Mouse (Mus musculus) large intestine, adult 2 months (tissue): Measurements from ENCODE around the gene Olfr281. TPM values are rescaled to one million over a fixed set of nuclear protein-coding genes. Genes with fewer than 3 reads are reported as not detected.
"Not testable (repeated sequence)": the region's sequence is repeated elsewhere in the genome, so short reads cannot be mapped to it uniquely, and the experiment has no call there.

Source experiments
- DNase-seq: peaks from one replicate; pipeline ENCODE4 v3.0.0-alpha.2; 2012; ENCODE audit warnings: low read depth, low spot score
- WGBS: fragments of 180-500 bp; shearing (Covaris S2); methylation state at CpG from one replicate; pipeline ENCODE4 v1.1.7; 2018; 5-methylcytosine and 5-hydroxymethylcytosine counted together
- polyA plus RNA-seq: library from polyadenylated mRNA; depleted of rRNA; stranded (reverse); fragments of >200 nt; gene quantifications from 2 replicates; pipeline ENCODE4 v1.2.3, GENCODE M21; 2012; rRNA removed

Gene Olfr281
- polyA plus RNA-seq: not detected in 2 replicates

DNA sequence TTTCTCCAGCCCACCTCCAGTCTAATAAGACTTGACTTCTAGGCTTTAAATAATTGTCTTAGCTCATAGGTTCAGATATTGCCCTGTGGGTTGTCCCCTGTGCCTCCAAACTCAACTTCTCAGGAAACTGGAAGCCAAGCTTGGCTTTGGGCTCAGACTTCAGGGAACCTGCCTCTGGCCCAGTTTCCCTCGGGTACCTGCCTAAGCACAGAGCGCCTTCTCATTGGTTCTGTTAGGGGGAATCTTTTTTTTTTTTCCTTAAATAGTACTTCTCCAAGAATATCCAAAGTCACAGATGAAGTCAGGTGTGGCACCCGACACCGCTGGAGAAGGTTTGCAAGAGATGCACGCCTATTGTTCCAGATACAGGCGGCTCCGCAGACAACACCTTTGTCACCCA is at the start of gene Olfr281:
Gene Olfr281, plus strand, starts transcription at position 301 of the 400 bp plus-strand sequence.
- WGBS: 93% methylated on average over 7 of the region's 7 CpGs
- no peak for DNase-seq

DNA sequence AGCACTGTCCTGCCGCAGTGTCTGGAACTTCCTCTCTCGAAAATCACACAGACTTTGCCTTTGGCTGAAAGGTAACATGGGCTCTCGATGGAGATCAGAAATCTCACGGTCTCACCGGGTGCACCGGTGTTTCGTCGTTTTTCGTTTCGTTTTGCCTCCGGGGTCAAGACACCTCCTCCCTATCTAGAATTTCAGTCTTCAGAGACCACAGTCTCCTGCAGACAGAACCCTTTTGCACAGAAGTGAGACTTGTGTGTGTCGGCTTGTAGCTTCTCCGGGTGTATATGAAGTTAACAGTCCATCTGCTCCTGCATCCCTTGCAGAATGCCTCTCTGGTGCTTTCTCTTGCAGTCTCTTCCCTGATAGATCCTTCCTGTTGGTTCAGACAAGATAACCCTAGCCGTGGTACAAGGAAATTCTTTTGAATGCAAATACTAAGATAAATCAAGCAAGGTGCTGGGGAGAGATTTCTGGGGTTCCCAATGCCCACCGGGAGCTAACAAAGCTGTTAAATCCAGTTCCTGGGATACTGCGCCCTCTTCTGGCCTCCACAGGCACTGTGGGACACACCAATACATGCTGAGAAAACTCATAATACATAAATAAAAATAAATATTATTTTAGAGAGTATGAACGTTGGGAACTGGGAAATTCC is 43.9 kb upstream of the Olfr281 start:
- no peak for DNase-seq
- WGBS: 70% methylated on average over 17 of the region's 17 CpGs

DNA sequence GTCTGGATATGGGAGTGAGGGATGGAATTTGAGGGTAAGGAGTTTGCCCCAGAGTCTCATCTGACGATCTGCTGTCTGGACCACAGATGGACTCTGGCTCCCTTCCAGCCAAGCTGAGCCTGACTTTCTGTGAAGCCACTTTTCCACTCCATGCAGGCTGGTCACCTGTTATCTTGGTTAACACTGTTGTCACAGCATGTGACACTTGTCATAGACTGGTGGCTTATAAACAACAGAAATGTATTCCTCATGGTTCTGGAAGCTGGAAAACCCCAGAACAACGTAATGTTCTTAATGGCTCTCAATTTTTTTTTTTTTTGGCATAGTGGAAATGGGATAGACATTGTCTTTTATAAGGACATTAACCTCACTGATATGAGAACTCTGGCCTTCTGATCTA is 42.8 kb upstream of the Olfr281 start:
- 77% methylated on average over 2 of the region's 2 CpGs for WGBS

DNA sequence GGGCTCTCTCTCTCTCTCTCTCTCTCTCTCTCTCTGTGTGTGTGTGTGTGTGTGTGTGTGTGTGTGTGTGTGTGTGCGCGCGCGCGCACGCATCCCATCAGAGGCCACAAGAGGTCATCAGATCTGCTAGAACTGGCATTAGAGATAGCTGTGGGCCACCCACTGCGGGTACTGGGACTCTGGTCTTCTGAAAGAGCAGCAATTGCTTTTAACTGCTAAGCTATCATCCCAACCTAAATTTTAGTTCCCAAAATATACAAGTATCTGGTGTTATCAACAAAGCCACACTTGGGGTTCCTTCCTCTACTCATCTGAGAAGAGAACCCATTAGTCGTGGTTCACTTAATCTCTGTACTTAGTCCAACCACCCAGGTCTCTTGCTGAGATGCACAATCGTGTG is 42.1 kb upstream of the Olfr281 start:
- no peak for DNase-seq
- WGBS: 95% methylated on average over 9 of the region's 9 CpGs

More for the DNA sequence above, 42.8 kb upstream of the Olfr281 start:
- no peak for DNase-seq

DNA sequence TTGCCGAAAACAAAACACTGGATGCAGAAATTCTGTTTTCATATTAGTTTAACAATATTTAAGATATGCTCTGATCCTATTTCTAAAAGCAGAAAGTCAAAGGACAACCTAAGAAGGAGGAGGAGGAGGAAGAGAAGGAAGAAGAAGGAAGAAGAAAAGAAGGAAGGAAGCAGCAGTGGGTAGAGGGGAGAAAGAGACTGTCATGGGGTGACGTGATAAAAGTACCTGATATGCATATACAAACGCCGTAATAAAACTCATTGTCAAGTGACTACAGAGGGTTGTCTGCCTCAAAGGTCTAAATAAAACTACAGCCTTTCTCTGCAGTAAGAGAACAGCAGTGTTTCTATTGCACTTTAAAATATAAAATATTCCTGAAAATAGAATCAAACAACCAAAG is 36.4 kb upstream of the Olfr281 start:
- no peak for DNase-seq
- 54% methylated on average over 4 of the region's 4 CpGs for WGBS

DNA sequence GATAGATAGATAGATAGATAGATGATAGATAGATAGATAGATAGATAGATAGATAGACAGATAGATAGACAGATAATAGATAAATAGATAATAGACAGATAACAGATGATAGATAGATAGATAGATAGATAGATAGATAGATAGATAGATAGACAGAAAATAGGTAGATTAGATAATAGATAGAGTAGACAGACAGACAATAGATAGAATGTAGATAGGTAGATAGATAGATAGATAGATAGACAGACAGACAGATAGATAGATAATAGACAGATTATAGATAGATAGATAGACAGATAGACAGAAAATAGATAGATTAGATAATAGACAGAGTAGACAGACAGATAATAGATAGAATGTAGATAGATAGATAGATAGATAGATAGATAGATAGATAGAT is 35.6 kb upstream of the Olfr281 start:
- DNase-seq: not testable (repeated sequence)

DNA sequence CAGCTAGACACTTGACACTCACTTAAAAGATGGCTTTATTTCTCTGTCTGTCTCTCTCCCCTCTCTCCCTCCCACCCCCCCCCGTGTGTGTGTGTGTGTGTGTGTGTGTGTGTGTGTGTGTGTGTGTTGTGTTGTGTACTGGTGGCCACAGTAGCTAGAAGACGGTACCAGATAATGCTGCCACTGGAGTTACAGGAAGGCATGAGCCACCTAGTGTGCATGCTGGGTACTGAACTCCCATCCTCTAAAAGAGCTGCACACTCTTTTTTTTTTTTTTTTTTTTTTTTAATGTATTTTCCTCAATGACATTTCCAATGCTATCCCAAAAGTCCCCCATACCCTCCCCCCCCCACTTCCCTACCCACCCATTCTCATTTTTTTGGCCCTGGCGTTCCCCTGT is 35.1 kb upstream of the Olfr281 start:
- 31% methylated on average over 3 of the region's 3 CpGs for WGBS
- not testable (repeated sequence) for DNase-seq

DNA sequence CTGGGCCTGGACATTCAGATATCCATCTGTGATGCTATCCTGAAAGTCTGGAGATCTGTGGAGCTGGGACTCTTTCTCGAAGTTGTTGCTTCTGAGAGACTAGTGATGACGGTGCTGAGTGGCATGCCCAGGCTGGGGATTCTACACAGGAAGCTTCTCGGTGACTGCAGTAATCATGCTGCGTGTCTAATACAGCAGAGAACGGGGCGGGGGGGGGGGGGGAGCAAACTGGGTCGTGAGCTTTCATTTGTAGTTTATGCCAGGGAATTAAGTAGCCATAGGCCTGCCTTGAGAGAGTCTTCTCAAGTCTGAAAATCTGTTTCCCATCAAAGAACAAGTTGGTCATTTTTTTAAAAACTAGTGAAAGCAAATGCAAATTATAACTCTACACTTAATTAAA is 34.3 kb upstream of the Olfr281 start:
- WGBS: 66% methylated on average over 7 of the region's 7 CpGs
- DNase-seq: no peak

DNA sequence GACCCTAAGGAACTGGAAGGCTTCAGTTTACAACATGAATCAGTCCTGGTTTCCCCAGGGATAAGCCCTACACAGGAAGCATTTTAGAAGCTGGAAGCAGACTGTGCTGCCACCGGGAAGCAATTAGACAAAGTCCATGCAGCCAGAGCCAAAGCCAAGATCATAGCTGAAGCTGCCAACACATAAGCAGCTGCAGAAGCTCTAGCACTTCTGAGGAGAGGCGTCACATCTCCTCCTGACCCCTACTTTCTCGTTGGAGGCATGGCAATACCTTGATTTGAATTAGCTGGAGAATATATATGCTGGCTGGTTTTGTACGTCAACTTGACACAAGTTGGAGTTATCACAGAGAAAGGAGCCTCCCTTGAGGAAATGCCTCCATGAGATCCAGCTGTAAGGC is 31.5 kb upstream of the Olfr281 start:
- WGBS: 35% methylated on average over 4 of the region's 4 CpGs
- no peak for DNase-seq

DNA sequence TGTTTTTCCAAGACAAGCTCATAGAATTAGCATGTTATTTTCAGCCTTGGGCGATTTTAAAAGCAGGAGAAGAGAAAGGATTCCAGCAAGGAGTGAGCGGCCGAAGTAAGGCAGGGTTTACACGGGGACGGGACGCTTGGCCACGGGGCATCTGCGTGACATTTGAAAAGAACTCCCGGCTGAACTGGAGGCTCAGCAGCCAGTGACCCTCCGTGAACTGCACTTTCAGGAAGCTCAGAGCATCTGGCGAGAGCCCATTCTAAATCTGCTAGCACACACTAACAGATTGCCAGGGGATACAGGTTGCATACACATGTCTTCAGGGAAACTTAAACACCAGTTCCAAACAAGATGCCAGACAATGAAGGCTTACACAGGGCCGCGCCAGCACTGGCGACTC is 28.1 kb upstream of the Olfr281 start:
- WGBS: 61% methylated on average over 14 of the region's 14 CpGs
- DNase-seq: no peak

DNA sequence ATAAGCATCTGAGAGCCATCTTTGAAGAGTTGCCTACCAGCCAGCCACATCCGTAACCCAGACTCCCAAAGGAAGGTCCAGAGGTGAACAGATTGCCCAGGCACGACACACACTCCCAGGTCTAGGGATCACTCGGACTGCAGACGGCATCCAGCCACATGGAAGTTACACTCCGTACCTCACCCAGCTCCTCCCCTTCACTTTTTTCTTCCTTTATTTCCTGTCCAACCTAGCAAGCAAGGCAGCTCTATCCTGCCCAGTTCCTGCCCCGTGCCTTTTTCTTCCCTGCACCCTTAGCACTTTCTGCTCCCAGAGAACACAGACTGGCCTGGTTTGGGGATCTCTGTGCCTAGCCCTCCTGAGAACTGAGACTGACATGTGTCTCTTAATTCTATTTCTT is 27.6 kb upstream of the Olfr281 start:
- peak; percentile 28 for DNase-seq
- 12% methylated on average over 6 of the region's 6 CpGs for WGBS

DNA sequence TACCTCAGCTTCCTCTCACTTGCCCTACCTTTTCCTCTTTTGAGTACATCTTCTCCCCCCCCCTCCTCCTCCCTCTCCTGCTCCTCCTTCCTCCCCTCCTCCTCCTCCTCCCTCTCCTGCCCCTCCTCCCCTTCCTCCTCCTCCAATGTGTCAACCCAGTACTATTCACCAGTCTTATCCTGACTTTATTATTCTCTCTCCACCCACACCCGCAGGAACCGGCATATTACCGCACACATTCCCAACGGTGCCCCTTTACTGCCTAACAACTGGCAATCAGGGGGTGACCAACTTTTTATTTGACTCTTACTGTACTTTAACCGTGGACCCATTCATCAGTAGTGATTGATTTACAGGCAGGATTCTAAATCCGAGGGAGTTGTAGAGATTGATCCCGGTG is 27.2 kb upstream of the Olfr281 start:
- 26% methylated on average over 7 of the region's 7 CpGs for whole genome bisulfite sequencing
- peak; percentile 16 for DNase-seq

DNA sequence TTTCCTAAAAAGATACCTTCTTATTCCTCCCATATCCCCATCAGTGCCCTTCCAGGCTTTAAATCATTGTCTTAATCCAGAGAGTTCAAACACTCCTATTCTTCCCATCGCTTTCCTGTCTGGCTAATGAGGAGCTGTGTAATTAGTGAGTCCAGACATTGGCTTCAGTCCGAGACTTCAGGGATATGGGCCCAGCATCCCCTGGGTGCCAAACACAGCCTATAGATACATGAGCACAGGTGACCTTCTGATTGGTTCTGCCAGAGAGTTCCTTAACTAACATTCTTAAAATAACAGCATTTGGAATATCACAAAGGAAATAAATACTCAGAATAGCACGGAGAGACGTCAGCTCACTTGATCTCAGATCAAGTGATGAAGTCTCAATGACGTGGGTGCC is 21.5 kb upstream of the Olfr281 start, which contains the start of gene Olfr282:
Gene Olfr282, plus strand, starts transcription at position 301 of the 400 bp plus-strand sequence.
- 80% methylated on average over 5 of the region's 5 CpGs for WGBS
- DNase-seq: not testable (repeated sequence)

DNA sequence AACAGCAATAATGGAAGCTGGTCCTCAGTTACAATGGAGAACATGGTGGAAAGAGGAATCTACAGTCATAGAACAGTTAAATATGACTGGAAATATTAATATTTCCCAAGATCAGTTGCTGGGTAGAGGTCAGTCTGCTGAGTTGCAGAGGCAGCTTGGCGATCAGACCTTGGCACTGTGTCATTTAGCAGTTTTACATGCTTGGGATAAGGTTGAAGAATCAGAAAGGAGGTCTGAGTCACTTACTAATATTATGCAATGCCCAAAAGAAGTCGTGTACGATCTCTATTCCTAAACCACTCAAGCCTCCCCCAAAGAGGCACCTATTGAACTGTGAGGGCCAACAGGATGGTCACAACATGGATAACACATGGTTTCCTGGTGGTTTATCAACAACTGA is 7.8 kb upstream of the Olfr281 start:
- WGBS: 77% methylated on average over 3 of the region's 3 CpGs
- DNase-seq: no peak

DNA sequence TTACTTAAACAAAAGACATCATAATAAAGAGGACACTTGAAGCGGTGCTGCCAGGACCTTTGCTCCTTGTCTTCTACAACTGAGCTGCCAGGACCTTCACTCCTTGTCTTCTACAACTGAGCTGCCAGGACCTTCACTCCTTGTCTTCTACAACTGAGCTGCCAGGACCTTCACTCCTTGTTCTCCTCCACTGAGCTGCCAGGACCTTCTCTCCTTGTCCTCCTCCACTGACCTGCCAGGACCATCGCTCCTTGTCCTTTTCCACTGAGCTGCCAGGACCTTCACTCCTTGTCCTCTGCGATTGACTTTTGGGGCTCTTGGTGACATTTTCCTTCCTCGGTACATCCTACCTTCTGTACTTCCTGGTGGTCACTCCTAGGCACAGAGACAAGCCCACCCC is 3.9 kb upstream of the Olfr281 start:
- DNase-seq: no peak
- 58% methylated on average over 4 of the region's 4 CpGs for WGBS

DNA sequence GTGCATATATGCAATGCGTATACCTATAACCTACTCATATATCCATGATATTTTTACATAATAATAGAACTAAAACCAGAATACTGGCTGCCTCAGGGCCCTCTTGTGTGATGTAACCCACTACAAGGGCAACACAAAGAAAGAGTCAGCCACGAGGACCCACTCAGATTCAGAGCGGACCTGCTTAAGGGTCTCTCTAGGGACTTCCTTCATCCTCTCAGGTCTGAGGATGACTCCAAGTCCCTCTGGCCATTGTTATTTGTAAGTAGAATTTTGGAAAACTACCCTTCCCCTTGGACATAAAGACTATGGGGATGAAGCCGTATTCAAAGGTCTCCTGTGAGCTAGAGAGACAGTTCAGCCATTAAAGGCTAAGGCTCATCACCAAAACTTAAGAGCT is 17.2 kb downstream of the Olfr281 start, which contains the start of gene OR5BS1P:
Gene OR5BS1P, plus strand, starts transcription at position 301 of the 400 bp plus-strand sequence.
- 91% methylated on average over 4 of the region's 4 CpGs for WGBS

DNA sequence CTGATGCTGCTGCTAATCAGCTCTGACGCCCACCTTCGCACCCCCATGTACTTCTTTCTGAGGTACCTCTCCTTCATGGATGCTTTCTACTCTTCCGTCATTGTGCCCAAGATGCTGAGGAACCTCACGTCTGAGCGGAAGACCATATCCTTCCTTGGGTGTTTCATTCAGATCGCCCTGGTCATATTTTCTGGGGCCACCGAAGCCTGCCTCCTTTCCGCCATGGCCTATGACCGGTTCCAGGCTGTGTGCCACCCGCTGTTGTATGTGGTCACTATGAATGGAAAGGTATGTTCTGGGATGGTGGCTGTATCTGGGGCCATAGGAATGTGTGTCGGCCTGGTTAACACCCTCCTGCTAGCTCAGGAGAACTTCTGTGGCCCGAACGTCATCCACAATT is 19.2 kb downstream of the Olfr281 start:
- 90% methylated on average over 13 of the region's 13 CpGs for WGBS
- DNase-seq: no peak

More for the DNA sequence above, 17.2 kb downstream of the Olfr281 start, which contains the start of gene OR5BS1P:
- no peak for DNase-seq

DNA sequence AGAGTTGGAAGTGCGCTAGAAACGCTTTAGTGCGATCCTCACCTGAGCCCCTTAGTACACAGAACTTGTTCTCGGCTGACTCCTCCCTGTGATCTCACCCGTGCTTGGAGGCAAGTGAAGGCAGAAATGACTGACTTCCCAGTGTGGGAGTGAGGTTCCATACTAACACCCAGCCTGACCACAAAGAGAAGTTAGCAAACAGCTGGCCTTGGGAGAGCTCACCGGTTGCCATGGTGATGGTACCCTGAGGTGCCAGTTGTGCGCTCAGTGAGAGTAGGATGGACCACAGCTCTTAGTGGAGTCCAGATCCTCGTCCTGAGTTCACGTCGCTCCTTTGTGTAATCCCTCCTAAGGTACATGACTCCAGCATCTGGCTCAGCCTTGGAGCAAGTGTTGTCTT is 22.6 kb downstream of the Olfr281 start:
- no peak for DNase-seq
- 79% methylated on average over 10 of the region's 10 CpGs for WGBS

DNA sequence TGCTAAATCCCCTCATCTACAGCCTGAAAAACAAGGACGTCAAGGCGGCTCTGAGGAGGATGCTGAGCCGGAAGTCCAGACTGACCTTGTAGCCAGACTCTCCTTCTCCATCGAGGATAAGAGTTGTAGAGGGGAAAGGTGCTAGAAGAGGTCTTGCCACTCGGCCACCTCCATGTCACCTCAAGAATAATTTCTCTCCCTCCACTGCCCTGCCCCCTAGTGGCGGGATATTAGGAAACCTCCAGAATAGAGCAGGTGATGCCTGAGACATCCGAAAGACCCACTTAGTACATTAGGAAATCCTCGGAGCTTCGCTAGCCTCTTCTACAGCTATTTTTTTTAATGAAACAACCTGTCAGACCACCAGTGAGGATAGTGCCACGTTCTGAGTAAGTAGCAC is 23.0 kb downstream of the Olfr281 start:
- WGBS: 39% methylated on average over 10 of the region's 10 CpGs
- DNase-seq: no peak

DNA sequence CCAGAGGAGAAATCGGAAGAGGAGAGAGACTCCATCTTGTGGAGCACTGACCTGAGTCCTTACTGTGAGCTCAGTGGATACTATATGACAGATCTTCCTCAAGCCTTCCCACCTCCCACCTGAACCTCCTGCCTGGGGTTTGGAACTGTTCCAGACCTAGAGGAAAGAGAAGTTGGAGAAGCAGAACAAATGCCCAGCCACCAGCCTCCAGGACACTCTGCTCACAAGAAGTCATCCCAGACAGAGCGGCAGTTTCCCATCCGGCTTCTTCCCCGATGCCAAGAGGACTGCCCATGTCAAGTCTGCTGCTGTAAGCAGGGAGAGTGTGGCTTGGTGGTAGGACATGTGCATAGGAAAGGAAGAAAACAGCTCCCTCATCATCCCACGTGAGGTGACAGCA is 23.9 kb downstream of the Olfr281 start:
- WGBS: 73% methylated on average over 5 of the region's 5 CpGs
- DNase-seq: no peak

DNA sequence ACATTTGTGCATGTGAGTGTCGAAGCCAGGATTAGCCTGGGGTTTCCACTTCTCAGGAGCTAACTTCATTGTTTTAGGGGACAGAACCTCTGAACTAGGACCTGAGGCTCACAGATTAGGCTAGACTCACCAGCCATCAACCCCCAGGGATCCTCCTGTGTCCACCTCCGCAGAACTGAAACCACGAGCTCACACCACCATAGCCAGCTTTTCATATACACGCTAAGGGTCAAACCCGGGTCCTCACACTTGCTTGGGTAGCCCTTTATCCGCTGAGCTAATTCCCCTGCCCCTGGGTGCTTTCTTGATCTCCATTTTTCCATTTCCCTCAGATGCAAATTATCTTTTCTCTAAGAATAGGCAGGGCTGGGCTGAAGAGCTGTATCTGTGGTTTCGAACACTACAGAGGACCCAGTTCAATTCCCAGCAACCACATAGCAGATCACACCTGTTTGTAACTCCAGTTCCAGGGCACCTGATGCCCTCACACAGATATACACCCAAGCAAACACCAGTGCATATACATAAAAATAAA is 27.2 kb downstream of the Olfr281 start:
- no peak for DNase-seq
- WGBS: 82% methylated on average over 7 of the region's 7 CpGs

DNA sequence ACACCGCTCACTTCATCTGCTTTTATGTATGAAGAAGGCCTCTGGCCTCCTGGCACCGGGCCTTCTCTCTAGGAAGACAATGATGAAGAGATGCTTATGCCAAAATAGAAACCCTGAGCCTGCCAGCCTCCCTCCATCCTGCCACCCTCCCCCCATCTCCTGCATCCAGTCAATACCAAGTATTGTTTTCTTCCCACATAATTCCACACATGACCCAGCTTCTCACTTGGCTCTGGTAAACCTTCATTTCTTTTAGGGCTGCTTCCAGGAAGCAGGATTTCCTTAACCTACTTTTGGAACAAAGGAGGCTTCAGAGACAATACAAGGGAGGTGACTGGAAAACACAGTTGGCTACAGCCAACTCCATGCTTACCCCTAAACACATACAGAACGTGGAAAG is 30.3 kb downstream of the Olfr281 start, which contains the start of gene Lalba:
Gene Lalba, minus strand, starts transcription at position 21 of the 400 bp plus-strand sequence.
- 53% methylated on average over 3 of the region's 3 CpGs for WGBS
- no peak for DNase-seq
